Mouse (Mus musculus): ENCODE measurements at regions not wholly inside any gene's neighbourhood (a gene's known extent, or its start where the extent isn't known, plus 50 kb on each side); places are given as distances from the start of the nearest gene placed in this dataset.

- no peak overlapping the region for H3K27ac ChIP-seq (ENCODE audit: control insufficient read depth, low read depth, low read length)
- no peaks in the 10 kb centered on the region for H3K9me3 ChIP-seq (replicated peaks; ENCODE audit: insufficient read depth, low read length)
- H3K4me1 ChIP-seq (ENCODE audit: control insufficient read depth in 1 of 2, insufficient read depth in 2 of 2, low read length in 2 of 2): no peaks in the 10 kb centered on the region
- H3K4me3 ChIP-seq (ENCODE audit: control insufficient read depth in 1 of 2, insufficient read depth in 1 of 2, low read depth in 2 of 2, low read length in 2 of 2): no peak overlapping the region
- TF ChIP-seq E2F4 (IDR thresholded peaks at IDR 0.05; ENCODE audit: borderline replicate concordance, low read depth, low read length): no peak
- TF ChIP-seq CHD2 (IDR thresholded peaks at IDR 0.05; ENCODE audit: low read length): no peak
- TF ChIP-seq NELFE (IDR thresholded peaks at IDR 0.05; ENCODE audit: low read depth, low read length): no peak
- no peak for TF ChIP-seq MYC (IDR thresholded peaks at IDR 0.05; ENCODE audit: low read depth, low read length)
- TF ChIP-seq POLR2AphosphoS5 (IDR thresholded peaks at IDR 0.05; ENCODE audit: borderline replicate concordance, low read depth, low read length): no peak
- H3K9ac ChIP-seq (ENCODE audit: control insufficient read depth, low read depth, low read length, poor library complexity, severe bottlenecking): no peak overlapping the region
- H3K36me3 ChIP-seq (ENCODE audit: control insufficient read depth in 1 of 2, insufficient read depth in 2 of 2, low read length in 2 of 2): no peaks in the 10 kb centered on the region
- no peaks in the 10 kb centered on the region for H3K27me3 ChIP-seq (ENCODE audit: control insufficient read depth in 1 of 2, insufficient read depth in 2 of 2, low read length in 2 of 2)
- no peak for DNase-seq (ENCODE audit: low read depth, low spot score)
- H3K79me2 ChIP-seq (ENCODE audit: control insufficient read depth, insufficient read depth, low read length, poor library complexity): no peaks in the 10 kb centered on the region
Measured at GRCm38 (mm10) chr13:110944061-110944460, 310.8 kb upstream of the Actbl2 start.

GRCm38 (mm10) chr13:110944683-110945082 lies 310.1 kb upstream of the Actbl2 start:
- no peak for DNase-seq (ENCODE audit: low read depth, low spot score)
- H3K79me2 ChIP-seq (ENCODE audit: control insufficient read depth, insufficient read depth, low read length, poor library complexity): no peaks in the 10 kb centered on the region
- TF ChIP-seq GATA1 (IDR thresholded peaks at IDR 0.05; ENCODE audit: low read depth, low read length) (no peak), MAX (IDR thresholded peaks at IDR 0.05; ENCODE audit: low read length) (no peak), MYC (IDR thresholded peaks at IDR 0.05; ENCODE audit: low read depth, low read length) (no peak), CHD2 (IDR thresholded peaks at IDR 0.05; ENCODE audit: low read length) (no peak), POLR2A (IDR thresholded peaks at IDR 0.05; ENCODE audit: control insufficient read depth in 1 of 2, insufficient read depth in 1 of 2, low read depth in 1 of 2, low read length in 2 of 2, poor library complexity in 1 of 2) (no peak), GABPA (IDR thresholded peaks at IDR 0.05; ENCODE audit: low read depth, low read length) (no peak), TBP (IDR thresholded peaks at IDR 0.05; ENCODE audit: low read depth, low read length) (no peak), NRF1 (IDR thresholded peaks at IDR 0.05; ENCODE audit: insufficient read depth, low read depth, low read length, poor library complexity, severe bottlenecking) (no peak), RCOR1 (IDR thresholded peaks at IDR 0.05; ENCODE audit: low read depth, low read length) (no peak), UBTF (IDR thresholded peaks at IDR 0.05; ENCODE audit: borderline replicate concordance, insufficient read depth, low read depth, low read length) (no peak), EP300 (IDR thresholded peaks at IDR 0.05; ENCODE audit: low read depth in 1 of 2, low read length in 2 of 2) (no peak), CTCF (IDR thresholded peaks at IDR 0.05 in 2 of 3, conservative IDR thresholded peaks at IDR 0.05 in 1 of 3; ENCODE audit: control insufficient read depth in 1 of 3, insufficient read depth in 1 of 3, low read depth in 2 of 3, low read length in 3 of 3, poor library complexity in 1 of 3, severe bottlenecking in 1 of 3) (no peak), MAZ (IDR thresholded peaks at IDR 0.05; ENCODE audit: low read depth, low read length) (no peak), BHLHE40 (IDR thresholded peaks at IDR 0.05; ENCODE audit: borderline replicate concordance, low read depth, low read length) (no peak), JUND (IDR thresholded peaks at IDR 0.05; ENCODE audit: low read depth, low read length) (no peak), POLR2AphosphoS5 (IDR thresholded peaks at IDR 0.05; ENCODE audit: borderline replicate concordance, low read depth, low read length) (no peak), TAL1 (IDR thresholded peaks at IDR 0.05; ENCODE audit: low read length) (no peak), NELFE (IDR thresholded peaks at IDR 0.05; ENCODE audit: low read depth, low read length) (no peak), MEF2A (IDR thresholded peaks at IDR 0.05; ENCODE audit: extremely low read depth, insufficient replicate concordance, low read depth, low read length, poor library complexity, severe bottlenecking) (no peak), SIN3A (IDR thresholded peaks at IDR 0.05; ENCODE audit: low read length) (no peak)
- H3K27me3 ChIP-seq (ENCODE audit: control insufficient read depth in 1 of 2, insufficient read depth in 2 of 2, low read length in 2 of 2): no peaks in the 10 kb centered on the region
- no peak overlapping the region for H3K4me3 ChIP-seq (ENCODE audit: control insufficient read depth in 1 of 2, insufficient read depth in 1 of 2, low read depth in 2 of 2, low read length in 2 of 2)
- no peak overlapping the region for H3K9ac ChIP-seq (ENCODE audit: control insufficient read depth, low read depth, low read length, poor library complexity, severe bottlenecking)
- H3K4me1 ChIP-seq (ENCODE audit: control insufficient read depth in 1 of 2, insufficient read depth in 2 of 2, low read length in 2 of 2): no peaks in the 10 kb centered on the region
- no peaks in the 10 kb centered on the region for H3K9me3 ChIP-seq (replicated peaks; ENCODE audit: insufficient read depth, low read length)
- H3K36me3 ChIP-seq (ENCODE audit: control insufficient read depth in 1 of 2, insufficient read depth in 2 of 2, low read length in 2 of 2): no peaks in the 10 kb centered on the region
- no peak overlapping the region for H3K27ac ChIP-seq (ENCODE audit: control insufficient read depth, low read depth, low read length)
